Mouse (Mus musculus): Measurements from ENCODE around the gene Styk1. TPM values are rescaled to one million over a fixed set of nuclear protein-coding genes. Genes with fewer than 3 reads are reported as not detected.

Gene Styk1
- polyA plus RNA-seq, 1 experiment = not detected

DNA sequence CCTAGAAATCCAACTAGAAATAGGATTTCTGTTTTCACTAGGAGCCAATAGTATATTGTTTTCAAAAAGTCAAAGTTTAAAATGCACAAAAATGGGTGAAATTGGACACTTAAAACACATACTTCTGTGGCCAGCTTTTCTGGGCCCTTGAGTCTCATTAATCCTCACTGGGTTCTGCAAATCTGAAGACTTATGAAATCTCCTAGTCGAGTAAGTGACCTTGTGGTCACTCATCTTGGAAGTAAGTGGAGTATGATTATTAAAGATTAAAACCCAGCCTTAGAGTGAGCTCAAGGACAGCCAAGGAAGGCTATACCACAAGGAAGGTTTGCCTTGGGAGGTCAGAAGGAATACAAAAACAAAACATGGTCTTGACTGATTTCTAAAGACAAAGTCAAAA, 83.1 kb downstream of the Styk1 start:
- TF ChIP-seq GATA1 (IDR thresholded peaks at IDR 0.05; ENCODE audit: low read length) = no peak

DNA sequence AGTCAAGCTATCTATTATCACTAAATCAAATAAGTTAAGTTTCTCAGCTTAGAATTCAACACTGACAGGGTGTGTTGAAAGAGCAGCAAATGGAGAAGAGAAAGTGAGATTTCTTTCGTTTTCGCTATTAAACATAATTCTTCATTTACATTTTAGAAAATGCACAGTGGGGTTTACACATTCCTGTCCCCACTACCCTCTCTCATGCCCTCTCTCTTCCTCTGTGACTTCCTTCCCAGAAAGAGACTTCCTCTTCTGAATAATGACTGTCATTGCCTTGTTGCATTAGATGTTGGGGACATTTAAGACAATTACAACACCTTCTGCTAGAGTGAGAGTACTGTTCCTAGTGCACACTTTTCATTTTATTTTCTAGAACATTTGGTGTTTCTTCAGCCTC, 83.8 kb downstream of the Styk1 start:
- TF ChIP-seq GATA1 (IDR thresholded peaks at IDR 0.05; ENCODE audit: low read length) = no peak

DNA sequence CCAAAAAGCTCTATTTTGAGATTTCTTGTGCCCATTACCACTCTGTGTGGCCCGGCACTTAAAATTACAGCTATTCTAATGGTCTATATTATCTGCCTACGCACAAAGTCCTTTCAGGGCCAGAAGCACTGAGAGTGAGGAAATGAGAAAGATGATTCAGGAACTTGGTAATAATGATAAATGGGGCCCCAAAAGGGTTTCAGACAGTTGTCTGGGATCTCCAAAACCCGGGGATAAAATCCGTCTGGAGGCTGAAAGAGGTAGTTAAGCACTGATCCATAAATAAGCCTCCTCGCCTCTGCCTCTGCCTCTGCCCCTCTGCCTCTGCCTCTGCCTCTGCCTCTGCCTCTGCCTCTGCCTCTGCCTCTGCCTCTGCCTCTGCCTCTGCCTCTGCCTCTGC, 89.2 kb downstream of the Styk1 start:
- TF ChIP-seq GATA1 (IDR thresholded peaks at IDR 0.05; ENCODE audit: low read length) = no peak

DNA sequence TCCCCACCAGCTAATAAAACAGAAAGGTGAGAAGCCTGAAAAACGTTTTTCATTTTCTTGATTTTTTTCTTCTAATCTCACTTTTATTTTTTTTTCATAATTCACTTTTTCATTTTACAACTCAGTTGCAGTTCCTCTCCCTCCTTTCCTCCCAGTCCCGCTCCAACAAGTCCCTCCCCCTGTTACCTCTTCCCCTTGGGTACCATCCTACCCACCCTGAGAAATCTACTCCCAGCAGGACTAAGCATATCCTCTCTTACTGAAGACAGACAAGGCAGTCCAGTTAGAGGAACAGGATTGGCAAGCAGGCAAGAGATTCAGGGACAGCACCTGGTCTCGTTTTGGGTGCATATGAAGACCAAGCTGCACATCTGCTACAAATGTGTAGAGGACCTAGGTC, 90.6 kb downstream of the Styk1 start:
- TF ChIP-seq GATA1 (IDR thresholded peaks at IDR 0.05; ENCODE audit: low read length) = no peak

DNA sequence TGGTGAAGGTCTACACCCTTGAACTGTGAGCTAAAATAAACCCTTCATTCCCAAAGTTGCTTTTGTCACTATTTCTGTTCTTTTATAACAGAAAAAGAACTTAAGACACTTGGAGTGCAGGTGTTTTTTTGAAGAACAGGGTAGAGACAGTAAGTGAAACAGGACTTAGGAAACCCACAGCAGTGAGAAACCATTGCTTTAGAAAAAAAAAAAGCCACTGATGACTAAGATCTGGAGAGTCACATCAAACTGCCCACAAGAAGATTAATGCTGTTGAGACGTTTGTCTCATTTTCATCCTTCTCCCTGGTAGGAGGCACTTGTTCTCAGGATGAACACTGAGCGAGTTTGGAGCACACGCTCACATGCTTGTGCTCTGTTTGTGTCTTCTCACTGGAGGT, 91.4 kb downstream of the Styk1 start:
- TF ChIP-seq GATA1 (IDR thresholded peaks at IDR 0.05; ENCODE audit: low read length) = no peak

Other genes starting within 250 kb of the Styk1 start
- not detected in 2 replicates for gene Klra2, start 106.2 kb downstream of the Styk1 start, polyA plus RNA-seq (2012)
- not detected in 2 replicates for gene Magohb, start 60.4 kb downstream of the Styk1 start, polyA plus RNA-seq (2012)
- 1,200 and 1,292 TPM in 2 replicates for gene Ybx3, start 34.9 kb upstream of the Styk1 start, polyA plus RNA-seq (2012)
- gene 5430401F13Rik, start 132.8 kb upstream of the Styk1 start, polyA plus RNA-seq (2012) = not detected in 2 replicates
- not detected in 2 replicates for gene Gm6619, start 132.8 kb upstream of the Styk1 start, polyA plus RNA-seq (2012)